Mouse (Mus musculus): ENCODE results near the gene Cd70. TPM values are rescaled to one million over a fixed set of nuclear protein-coding genes. Genes with fewer than 3 reads are reported as not detected.

Cd70 gene
- total and polyA plus RNA-seq, 2 experiments from 2014 or later, result 0.69 TPM; not detected in 1

- ATAC-seq, result no peak
- WGBS, result 77% methylated on average over 2 of the region's 2 CpGs
Observed at GRCm38 (mm10) chr17:57185641-57186040, 36.1 kb upstream of the Cd70 start.

GRCm38 (mm10) chr17:57182871-57183270, 33.3 kb upstream of the Cd70 start:
- Histone ChIP-seq H3K27ac (ENCODE audit: low read depth, low read length) (no peak overlapping the region), H3K4me1 (ENCODE audit: insufficient read depth) (no peaks in the 10 kb centered on the region), H3K9me3 (ENCODE audit: low read length) (no peaks in the 10 kb centered on the region), H3K4me3 (ENCODE audit: low read depth, low read length) (no peak overlapping the region), H3K27me3 (ENCODE audit: insufficient read depth, low read length) (no peaks in the 10 kb centered on the region), H3K9ac (no peak overlapping the region), H3K4me2 (ENCODE audit: low read depth) (no peak overlapping the region), H3K36me3 (ENCODE audit: insufficient read depth) (no peaks in the 10 kb centered on the region)
- DNase-seq (no peak), ATAC-seq (no peak)
- no peak for TF ChIP-seq CTCF (IDR thresholded peaks at IDR 0.05; ENCODE audit: low read depth)
- 75% methylated on average over 3 of the region's 3 CpGs for WGBS

More at GRCm38 (mm10) chr17:57185641-57186040, 36.1 kb upstream of the Cd70 start:
- Histone ChIP-seq H3K4me1 (ENCODE audit: insufficient read depth) (no peaks in the 10 kb centered on the region), H3K9me3 (ENCODE audit: low read length) (no peaks in the 10 kb centered on the region), H3K4me2 (ENCODE audit: low read depth) (no peak overlapping the region), H3K36me3 (ENCODE audit: insufficient read depth) (no peaks in the 10 kb centered on the region), H3K9ac (no peak overlapping the region), H3K27ac (ENCODE audit: low read depth, low read length) (no peak overlapping the region), H3K4me3 (ENCODE audit: low read depth, low read length) (no peak overlapping the region), H3K27me3 (ENCODE audit: insufficient read depth, low read length) (no peaks in the 10 kb centered on the region)
- DNase-seq, result no peak
- TF ChIP-seq CTCF (IDR thresholded peaks at IDR 0.05; ENCODE audit: low read depth), result no peak

GRCm38 (mm10) chr17:57180363-57180762, 30.8 kb upstream of the Cd70 start:
- H3K4me1 ChIP-seq (ENCODE audit: insufficient read depth), result no peaks in the 10 kb centered on the region
- no peak overlapping the region for H3K4me3 ChIP-seq (ENCODE audit: low read depth, low read length)
- H3K36me3 ChIP-seq (ENCODE audit: insufficient read depth), result no peaks in the 10 kb centered on the region
- no peak overlapping the region for H3K9ac ChIP-seq
- no peak overlapping the region for H3K4me2 ChIP-seq (ENCODE audit: low read depth)
- no peaks in the 10 kb centered on the region for H3K27me3 ChIP-seq (ENCODE audit: insufficient read depth, low read length)
- no peak for ATAC-seq
- TF ChIP-seq CTCF (IDR thresholded peaks at IDR 0.05; ENCODE audit: low read depth), result no peak
- DNase-seq, result no peak
- no peaks in the 10 kb centered on the region for H3K9me3 ChIP-seq (ENCODE audit: low read length)
- no peak overlapping the region for H3K27ac ChIP-seq (ENCODE audit: low read depth, low read length)
- 38% methylated on average over 8 of the region's 8 CpGs for WGBS

GRCm38 (mm10) chr17:57173351-57173750, 23.8 kb upstream of the Cd70 start:
- Histone ChIP-seq H3K27me3 (ENCODE audit: insufficient read depth, low read length) (no peaks in the 10 kb centered on the region), H3K27ac (ENCODE audit: low read depth, low read length) (no peak overlapping the region)
- 72% methylated on average over 4 of the region's 4 CpGs for WGBS

GRCm38 (mm10) chr17:57172378-57172777, 22.8 kb upstream of the Cd70 start:
- Histone ChIP-seq H3K9me3 (ENCODE audit: low read length) (no peaks in the 10 kb centered on the region), H3K4me3 (ENCODE audit: low read depth, low read length) (no peak overlapping the region), H3K4me2 (ENCODE audit: low read depth) (no peak overlapping the region), H3K4me1 (ENCODE audit: insufficient read depth) (no peaks in the 10 kb centered on the region), H3K9ac (no peak overlapping the region), H3K36me3 (ENCODE audit: insufficient read depth) (no peaks in the 10 kb centered on the region), H3K27me3 (ENCODE audit: insufficient read depth, low read length) (no peaks in the 10 kb centered on the region), H3K27ac (ENCODE audit: low read depth, low read length) (no peak overlapping the region)
- DNase-seq, result no peak
- TF ChIP-seq CTCF (IDR thresholded peaks at IDR 0.05; ENCODE audit: low read depth), result no peak
- no peak for ATAC-seq
- 71% methylated on average over 5 of the region's 5 CpGs for WGBS

More at GRCm38 (mm10) chr17:57173351-57173750, 23.8 kb upstream of the Cd70 start:
- Histone ChIP-seq H3K36me3 (ENCODE audit: insufficient read depth) (no peaks in the 10 kb centered on the region), H3K9ac (no peak overlapping the region), H3K9me3 (ENCODE audit: low read length) (no peaks in the 10 kb centered on the region), H3K4me2 (ENCODE audit: low read depth) (no peak overlapping the region), H3K4me1 (ENCODE audit: insufficient read depth) (no peaks in the 10 kb centered on the region), H3K4me3 (ENCODE audit: low read depth, low read length) (no peak overlapping the region)
- DNase-seq (no peak), ATAC-seq (no peak)
- no peak for TF ChIP-seq CTCF (IDR thresholded peaks at IDR 0.05; ENCODE audit: low read depth)

GRCm38 (mm10) chr17:57170616-57171260, 21.2 kb upstream of the Cd70 start:
- 59% methylated on average over 5 of the region's 5 CpGs for WGBS
- no peak overlapping the region for H3K4me2 ChIP-seq (ENCODE audit: low read depth)
- no peaks in the 10 kb centered on the region for H3K36me3 ChIP-seq (ENCODE audit: insufficient read depth)
- no peaks in the 10 kb centered on the region for H3K27me3 ChIP-seq (ENCODE audit: insufficient read depth, low read length)
- no peak overlapping the region for H3K27ac ChIP-seq (ENCODE audit: low read depth, low read length)
- no peaks in the 10 kb centered on the region for H3K9me3 ChIP-seq (ENCODE audit: low read length)
- H3K9ac ChIP-seq, result no peak overlapping the region
- no peak for TF ChIP-seq CTCF (IDR thresholded peaks at IDR 0.05; ENCODE audit: low read depth)
- ATAC-seq (no peak), DNase-seq (no peak)
- no peak overlapping the region for H3K4me3 ChIP-seq (ENCODE audit: low read depth, low read length)
- H3K4me1 ChIP-seq (ENCODE audit: insufficient read depth), result no peaks in the 10 kb centered on the region

GRCm38 (mm10) chr17:57166800-57167791, 17.5 kb upstream of the Cd70 start:
- whole genome bisulfite sequencing, result 18% methylated on average over 11 of the region's 11 CpGs
- Histone ChIP-seq H3K36me3 (ENCODE audit: insufficient read depth) (no peaks in the 10 kb centered on the region), H3K4me1 (ENCODE audit: insufficient read depth) (no peaks in the 10 kb centered on the region), H3K9me3 (ENCODE audit: low read length) (no peaks in the 10 kb centered on the region), H3K4me3 (ENCODE audit: low read depth, low read length) (no peak overlapping the region), H3K4me2 (ENCODE audit: low read depth) (no peak overlapping the region), H3K27me3 (ENCODE audit: insufficient read depth, low read length) (no peaks in the 10 kb centered on the region), H3K27ac (ENCODE audit: low read depth, low read length) (no peak overlapping the region), H3K9ac (no peak overlapping the region)
- ATAC-seq (peak; percentile 92), DNase-seq (peak; percentile 89)
- TF ChIP-seq CTCF (IDR thresholded peaks at IDR 0.05; ENCODE audit: low read depth), result peak; percentile 92

All from forebrain, postnatal 0 days (tissue).